Mouse (Mus musculus): ENCODE measurements at regions not wholly inside any gene's neighbourhood (a gene's known extent, or its start where the extent isn't known, plus 50 kb on each side); places are given as distances from the start of the nearest gene placed in this dataset.
A peak's percentile ranks its signal among the peaks of the same experiment; 100 is the strongest.

DNA sequence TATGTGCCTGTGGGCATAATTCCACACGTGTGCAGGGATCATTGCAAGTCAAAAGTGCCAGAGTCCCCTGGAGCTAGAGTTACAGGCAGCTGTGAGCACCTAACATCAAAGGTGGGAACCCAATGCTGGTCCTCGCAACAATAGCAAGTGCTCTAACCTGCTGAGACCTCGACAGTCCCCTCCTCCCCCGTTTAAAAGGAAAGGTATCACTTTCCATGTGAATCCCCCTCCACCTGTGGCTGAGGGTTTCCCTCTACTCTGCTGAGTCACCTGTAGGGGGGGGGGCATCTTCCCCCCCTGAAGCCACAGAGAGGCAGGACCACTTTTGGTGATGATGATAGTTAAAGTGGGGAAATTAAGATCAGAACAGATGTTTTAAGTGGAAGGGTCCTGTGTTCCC lies 133.4 kb upstream of the Foxn2 start:
- no peak for DNase-seq (ENCODE audit: low read depth, low spot score)

DNA sequence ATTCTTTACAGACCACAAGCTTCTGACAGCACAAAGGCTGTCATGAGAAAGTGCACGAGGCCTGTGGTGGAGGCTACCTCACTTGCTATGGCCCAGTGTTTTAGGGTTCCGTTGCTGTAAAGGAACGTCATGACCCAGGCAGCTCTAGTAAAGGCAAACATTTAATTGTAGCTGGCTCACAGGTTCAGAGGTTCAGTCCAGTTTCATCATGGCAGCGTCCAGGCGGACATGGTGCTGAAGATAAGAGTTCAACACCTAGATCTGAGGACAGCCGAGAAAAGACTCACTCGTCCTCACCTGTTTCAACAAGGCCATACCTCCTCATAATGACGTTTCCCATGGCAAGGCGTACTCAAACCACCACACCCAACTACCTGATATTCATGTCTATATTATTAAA lies 132.7 kb upstream of the Foxn2 start:
- DNase-seq (ENCODE audit: low read depth, low spot score) = no peak

DNA sequence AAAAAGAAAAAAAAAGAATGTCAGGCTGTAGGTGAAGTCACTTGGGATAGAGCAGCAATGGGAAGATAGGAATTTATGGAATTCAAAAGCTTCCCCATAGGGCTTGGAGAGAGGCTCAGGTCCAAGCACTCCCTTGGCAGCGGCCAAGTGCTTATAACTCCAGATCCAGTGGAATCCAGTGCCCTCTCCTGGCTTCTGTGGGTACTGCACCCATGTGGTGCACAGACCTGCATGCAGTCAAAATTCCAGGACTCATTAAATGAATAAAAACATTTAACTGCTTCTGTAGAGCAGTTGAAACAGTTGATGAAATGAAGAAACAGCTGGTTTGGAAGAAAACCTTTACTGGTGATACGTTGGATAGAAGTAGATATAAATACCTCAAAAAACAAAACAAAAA lies 127.6 kb upstream of the Foxn2 start:
- DNase-seq (ENCODE audit: low read depth, low spot score) = no peak

DNA sequence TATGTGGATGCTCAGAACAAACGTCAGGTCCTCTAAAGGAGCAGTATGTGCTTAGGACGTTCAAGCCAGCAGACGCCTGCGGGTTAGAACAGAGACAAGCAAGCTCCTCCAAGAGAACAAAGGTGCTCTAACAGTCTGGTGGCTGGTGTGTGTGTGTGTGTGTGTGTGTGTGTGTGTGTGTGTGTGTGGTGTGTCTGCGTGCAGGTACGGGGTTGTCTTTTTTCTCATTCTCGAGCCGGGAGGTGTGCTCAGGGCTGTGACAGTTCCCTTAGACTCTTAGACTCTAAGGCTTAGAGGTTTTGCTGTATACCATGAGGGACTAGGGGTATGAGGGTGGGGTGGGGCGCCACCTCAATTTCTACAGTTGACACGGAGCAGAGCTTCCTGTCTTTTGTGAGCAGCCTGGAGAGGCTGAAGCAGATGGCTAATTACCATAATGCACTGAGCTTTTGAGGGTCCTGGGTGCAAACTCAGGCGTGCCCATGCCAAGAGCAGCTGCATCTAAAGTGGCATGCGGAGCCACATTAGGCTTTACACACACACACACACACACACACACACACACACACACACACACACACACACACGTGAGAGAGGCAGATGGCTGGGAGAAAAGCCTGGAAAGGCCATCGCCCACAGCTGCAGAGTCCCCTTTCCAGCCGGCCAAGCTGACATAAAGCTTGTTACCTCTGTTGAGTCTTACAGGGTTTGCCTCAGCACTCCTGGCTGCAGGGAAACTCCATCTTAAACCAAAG lies 124.1 kb upstream of the Foxn2 start:
- DNase-seq (ENCODE audit: low read depth, low spot score) = no peak

DNA sequence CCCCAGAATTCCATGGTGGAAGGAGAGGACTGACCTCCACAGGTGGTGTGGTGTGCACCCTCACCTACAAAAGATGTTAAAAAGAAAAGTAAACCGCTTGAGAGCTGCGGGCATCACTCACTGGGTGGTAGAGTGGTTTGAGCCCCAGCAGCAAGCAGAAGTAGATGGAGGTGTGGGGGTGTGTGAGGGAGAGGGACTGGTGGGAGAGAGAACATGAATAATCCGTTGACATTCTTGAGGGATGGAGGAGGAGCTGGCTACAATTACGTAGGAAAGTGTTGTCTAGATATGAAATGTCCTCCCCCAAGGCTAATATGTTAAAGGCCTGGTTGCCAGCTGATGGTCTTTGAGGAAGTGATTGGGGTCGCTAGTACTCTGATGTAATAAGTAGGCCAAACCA lies 123.2 kb upstream of the Foxn2 start:
- no peak for DNase-seq (ENCODE audit: low read depth, low spot score)

DNA sequence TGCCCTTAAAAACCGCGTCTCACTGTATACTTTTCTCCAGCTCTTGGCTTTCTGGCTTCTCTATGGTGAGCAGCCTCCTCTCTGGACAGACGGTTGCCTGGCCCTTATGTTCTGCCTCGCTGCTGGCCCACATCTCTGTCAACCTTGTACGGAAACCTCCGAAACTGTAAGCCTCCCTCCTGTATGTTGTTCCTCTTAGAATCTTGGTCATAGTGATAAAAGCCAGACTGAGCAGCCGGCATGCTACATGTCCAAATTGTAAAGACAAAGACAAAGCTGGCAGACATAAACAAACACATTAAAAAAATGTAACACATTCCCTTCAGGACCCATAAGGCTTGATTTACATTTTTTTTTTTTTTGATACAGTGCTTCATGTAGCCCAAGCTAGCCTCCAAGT lies 122.7 kb upstream of the Foxn2 start:
- no peak for DNase-seq (ENCODE audit: low read depth, low spot score)

DNA sequence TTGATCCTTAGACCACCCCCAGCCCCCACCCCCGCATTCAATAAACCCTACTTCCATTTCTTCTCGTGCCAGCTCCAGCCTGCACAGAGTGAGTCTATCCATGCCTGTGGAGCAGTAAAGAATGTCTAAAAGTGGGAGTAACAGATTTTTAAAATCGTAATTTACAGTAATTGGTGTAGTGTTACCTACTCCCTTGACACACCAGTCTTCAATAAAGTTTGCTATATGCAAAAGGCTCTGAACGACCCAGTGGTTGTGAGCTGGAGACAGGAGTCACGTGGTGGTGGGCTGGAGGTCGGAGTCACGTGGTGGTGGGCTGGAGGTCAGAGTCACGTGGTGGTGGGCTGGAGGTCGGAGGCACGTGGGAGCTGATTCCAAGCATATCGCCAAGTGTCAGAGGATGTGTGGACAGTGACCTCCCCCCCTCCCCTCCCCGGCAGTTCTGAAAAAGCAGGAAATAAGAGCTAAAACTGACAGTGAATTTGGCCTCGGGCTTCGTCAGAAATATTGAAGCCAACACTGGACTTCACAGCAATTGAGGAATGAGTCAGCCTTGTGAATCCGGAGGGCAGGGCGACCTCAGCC lies 122.2 kb upstream of the Foxn2 start:
- DNase-seq (ENCODE audit: low read depth, low spot score) = no peak

DNA sequence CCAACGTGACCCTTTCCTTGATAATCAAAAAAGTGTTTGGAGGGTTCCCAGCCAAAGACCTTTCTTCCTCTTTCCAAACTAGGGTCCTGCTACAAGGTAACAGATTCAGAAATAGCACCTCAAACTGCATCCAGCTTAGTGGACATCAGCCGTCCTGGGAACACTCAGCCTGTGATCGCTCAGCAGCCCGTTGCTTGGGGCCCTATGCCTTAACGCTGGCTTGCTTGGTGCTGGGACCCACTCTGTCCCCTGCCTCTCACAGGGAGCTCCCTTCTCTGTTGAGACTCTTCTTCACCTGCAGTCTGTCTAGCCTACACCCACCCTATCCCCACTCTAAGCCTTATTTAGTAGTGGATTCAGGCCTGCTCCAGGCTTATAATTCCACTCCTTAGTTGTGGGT lies 121.6 kb upstream of the Foxn2 start:
- no peak for DNase-seq (ENCODE audit: low read depth, low spot score)

DNA sequence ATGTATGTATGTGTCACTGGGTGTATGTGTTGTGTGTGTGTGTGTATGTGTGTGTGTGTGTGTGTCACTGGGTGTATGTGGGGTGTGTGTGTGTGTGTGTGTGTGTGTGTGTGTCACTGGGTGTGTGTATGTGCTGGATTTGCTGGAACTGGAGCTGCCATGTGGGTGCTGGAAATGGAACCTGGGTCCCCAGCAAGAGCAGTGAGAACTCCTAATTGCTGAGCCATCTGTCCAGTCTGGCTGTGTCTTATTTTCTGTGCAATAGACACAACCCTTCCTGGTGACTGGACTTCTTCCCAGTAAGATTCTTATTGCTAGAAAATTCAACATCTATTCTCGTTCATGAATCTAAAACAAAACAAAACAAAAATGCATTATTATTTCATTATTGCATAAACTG lies 119.8 kb upstream of the Foxn2 start:
- peak; percentile 31 for DNase-seq (ENCODE audit: low read depth, low spot score)

DNA sequence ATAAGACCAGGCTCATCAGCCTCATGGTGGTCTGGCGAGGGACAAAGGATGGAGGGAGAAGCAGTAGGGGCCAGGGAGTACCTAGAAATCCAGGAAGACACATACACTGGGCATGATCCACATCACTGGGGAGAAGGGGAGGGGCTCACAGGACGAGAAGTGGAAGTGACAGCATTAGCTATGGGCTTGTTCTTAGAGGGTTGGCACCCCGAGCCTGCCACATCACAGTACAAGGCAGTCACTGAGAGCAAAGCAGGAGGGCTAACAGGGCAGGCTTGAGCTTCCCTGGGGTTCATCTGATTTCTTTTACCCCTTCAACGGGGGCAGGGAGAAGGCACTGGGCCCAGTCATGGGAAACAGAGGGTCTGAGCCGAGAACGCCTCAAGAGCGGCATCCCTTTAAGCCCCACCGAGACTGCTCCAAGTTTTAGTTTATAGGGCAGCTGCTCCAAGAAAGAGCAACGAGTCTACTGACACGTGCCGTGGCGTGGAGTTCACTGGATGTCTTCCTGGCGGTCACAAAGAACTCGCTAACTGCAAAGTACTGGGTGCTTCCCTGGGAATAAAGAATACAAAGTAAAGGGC lies 115.1 kb upstream of the Foxn2 start:
- no peak for DNase-seq (ENCODE audit: low read depth, low spot score)

DNA sequence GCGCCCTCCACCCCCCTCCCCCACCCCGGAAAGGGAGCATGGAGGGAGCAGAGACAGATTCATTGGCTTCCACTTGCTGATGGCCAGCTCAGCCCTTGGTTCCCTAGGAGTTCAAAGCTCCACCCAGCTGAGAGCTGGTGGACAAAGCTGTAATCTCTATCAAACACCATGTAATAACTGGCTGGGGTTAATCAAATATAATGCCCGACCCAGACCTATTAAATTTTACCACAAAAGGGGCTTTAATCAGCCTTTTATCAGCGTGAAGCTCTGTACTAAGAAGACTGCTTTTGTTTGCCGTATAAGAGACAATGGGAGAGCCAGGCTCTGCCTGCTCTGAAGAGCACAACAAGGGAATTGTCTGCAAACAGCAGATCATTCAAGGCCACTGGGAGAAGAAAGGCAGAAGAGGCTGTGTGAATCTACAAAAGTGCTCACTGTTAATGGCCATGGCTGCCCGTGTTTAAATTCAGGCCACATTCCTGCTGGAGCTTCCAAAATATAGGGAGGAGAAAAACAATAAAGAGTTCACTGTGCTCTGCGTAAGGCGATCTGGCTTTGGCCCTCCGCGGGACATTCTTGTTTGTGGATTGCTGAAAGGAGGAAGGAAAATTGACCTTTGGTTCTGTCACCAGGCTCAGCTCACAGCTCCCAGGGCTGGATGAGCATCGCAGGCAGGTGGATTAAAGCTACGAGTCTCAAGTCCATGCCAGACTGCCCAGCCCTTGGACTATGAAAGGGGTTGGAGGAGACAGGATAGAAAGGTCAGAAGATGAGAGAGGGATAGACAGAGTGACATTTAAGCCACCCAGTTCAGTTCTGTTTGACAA lies 114.4 kb upstream of the Foxn2 start:
- DNase-seq (ENCODE audit: low read depth, low spot score) = peak; percentile 89

DNA sequence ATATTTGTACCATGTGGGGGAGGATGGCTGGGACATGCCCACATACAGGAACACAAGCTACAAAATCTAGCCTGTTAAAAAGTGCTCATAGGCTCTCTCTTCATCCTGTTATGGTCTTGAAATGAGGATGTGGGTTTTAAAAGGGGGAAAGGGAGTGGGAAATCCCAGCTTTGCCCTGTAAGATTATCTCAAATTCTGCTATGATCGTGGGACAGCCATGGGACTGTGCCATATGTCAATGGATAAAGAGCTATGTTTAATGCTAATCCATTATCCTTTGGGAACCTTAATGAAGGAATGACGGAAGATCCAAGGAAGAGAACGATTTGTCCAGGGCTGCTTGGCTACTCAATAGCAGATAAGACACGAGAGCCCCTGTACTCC lies 113.8 kb upstream of the Foxn2 start:
- DNase-seq (ENCODE audit: low read depth, low spot score) = no peak

DNA sequence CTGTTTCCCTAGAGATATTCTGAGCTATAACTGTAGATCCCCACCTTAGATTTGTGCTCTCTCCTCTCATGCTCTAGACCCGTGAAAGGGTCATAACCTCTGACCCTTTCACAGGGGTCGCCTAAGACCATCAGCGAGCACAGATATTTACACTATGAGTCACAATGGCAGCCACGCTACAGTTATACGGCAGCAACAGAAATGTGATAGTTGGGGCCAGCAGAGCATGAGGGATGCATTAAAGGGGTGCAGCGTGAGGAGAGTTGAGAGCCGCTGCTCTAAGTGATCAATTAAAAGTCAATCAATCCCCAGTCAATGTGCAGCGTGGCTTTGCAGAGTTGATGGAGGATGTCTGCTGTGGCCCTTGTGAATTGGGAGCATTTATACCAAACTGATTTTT lies 112.7 kb upstream of the Foxn2 start:
- DNase-seq (ENCODE audit: low read depth, low spot score) = no peak

DNA sequence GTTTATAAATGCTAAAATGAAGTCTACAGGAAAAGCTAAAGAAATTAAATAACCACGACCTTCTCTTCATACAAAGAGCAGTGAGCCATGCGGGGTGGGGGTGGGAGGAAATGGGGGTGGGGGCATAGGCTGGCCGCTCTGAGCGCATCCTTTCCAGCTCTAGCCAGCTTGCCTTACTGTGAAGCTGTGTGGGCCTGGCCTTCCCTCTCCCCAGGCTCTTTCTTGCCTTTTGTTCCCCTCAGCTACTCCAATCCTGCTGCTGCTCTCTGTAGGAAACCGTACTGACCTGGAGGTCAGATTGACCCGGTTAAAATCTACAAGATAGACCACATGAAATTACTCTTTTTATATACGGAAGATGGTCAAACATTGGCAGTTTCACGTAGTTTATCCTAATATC lies 111.7 kb upstream of the Foxn2 start:
- no peak for DNase-seq (ENCODE audit: low read depth, low spot score)

DNA sequence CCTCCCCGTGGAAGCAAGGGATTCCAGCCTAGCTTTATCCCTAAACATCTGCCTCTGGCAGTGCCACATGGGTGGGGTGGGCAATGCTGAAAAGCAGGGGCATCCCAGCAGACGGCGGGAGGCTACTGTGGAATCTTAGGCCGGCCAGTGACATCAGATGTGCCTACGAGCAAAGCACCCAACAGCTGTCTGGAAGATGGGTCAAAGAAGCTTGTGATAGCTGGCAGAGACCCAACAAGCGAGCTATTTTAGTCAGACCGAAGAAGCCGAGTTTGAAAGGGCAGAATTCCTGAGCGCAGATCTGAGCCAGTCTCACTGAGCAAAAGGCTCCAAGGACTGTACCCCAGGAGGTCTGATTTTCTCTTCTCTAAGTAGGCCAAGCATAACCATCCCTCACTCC lies 110.8 kb upstream of the Foxn2 start:
- peak; percentile 46 for DNase-seq (ENCODE audit: low read depth, low spot score)

DNA sequence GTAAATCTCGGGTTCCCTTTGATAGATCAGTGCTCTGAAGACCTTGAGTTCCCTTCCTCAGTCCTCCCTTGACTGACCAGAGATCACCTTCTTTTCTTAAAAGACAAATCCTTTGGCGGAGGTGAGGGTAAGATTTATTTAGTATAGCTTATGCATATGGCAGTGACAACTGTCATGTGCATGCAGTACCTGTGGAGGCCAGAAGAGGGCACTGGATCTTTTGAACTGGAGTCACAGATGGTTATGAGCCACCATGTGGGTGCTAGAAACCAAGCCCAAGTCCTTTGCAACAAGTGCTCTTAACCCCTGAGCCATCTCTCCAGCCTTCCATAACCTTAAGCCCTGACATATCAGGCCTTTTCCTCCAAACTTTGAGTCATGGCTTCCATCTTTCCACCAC lies 110.4 kb upstream of the Foxn2 start:
- no peak for DNase-seq (ENCODE audit: low read depth, low spot score)

DNA sequence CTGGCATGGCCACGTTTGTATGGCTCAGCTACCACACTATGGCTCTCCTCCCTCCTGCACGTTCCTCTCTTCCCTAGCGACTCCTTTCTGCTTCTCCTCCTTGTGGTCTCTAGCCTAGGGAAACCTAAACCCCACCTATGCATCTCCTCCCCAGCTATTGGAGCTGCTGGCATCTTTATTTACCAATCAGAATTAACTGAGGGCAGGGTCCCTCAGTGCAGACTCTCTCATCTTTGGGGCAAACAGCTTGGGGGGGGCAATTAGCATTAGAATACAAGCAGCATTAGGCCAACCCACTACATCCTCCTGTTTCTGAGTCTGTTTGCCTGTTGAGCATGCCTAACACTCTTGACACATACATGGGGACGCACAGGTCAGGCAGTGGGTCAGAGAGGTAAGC lies 106.7 kb upstream of the Foxn2 start:
- DNase-seq (ENCODE audit: low read depth, low spot score) = no peak

DNA sequence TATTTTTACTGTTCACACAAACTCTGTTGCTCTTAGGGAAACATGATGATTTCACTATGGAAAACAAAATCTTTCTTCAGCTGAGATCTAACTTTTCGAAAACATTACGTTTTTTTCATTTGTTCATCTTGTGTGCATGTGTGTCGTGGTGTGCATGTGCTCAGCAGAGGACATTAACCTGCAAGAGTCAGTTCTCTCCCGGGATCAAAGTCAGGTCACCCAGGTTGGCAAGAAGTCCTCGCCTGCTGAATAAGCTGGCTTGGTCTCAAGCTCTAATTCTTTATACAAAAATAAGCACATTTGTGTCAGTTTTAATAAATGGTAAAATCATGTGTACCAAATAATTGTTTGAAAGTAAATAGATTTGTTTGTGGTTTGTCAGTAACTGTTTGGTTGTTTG lies 105.2 kb upstream of the Foxn2 start:
- DNase-seq (ENCODE audit: low read depth, low spot score) = no peak

DNA sequence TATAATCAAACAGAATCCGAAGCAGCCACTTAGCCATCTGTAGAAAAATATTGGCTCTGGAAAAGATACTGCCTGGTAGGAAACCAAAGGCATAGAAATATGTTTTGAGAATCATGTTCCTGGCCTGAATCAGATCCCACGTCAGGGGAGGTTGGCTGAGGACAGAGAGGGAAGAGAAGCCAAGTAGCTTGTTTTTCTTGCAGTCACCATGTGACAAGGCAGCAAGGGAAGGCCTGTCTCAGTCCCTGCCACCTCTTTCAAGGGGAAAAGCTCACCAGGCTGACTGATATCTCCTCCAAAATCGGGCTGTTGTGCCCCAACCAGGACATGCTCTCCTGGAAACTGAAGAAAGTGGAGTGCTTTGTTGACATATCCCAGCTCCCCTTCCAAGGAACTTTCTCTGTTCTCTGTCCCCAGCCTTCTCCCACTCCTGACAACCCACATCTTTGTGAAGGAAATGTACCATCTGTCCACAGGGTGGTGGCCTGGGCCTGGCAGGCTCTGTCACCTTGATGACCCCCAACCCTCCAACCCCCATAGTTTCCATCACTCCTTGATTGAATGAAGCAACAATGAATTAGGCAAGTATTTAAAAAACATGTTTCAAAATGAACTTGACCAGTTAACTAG lies 104.3 kb upstream of the Foxn2 start:
- peak; percentile 49 for DNase-seq (ENCODE audit: low read depth, low spot score)

DNA sequence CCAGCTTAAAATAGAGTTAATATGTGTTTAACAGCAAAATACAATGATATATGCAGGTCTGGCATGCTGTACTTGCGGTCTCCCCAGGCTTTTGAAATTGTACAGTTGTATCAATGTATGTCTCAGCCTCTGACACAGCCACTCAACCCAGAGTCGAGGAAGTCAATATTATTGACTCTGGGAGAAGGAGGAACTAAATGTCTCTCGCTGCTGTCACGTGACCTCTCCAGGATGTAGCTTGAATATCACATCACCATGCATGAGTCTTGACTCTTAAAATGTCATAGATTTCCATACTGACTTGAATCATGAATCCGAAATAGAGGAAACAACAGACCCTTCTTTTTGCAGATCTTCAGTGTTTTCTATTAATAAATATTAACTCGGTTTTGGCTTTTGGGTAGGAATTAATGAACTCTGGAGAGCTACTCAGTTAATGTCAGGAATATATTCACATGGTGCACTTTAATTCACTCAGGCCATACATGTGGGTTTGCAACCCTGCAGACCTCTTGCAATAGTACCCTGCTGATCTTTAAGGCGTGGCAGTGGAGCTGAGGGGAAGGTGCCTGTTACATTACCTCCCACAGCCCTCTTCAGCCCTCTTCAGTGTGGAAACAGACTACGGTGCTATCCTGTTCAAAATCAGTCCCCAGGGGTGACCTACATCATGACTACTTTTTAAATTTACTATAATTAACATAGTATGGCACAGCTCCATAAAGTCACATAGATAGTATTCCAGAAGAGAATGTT lies 102.7 kb upstream of the Foxn2 start:
- no peak for DNase-seq (ENCODE audit: low read depth, low spot score)

DNA sequence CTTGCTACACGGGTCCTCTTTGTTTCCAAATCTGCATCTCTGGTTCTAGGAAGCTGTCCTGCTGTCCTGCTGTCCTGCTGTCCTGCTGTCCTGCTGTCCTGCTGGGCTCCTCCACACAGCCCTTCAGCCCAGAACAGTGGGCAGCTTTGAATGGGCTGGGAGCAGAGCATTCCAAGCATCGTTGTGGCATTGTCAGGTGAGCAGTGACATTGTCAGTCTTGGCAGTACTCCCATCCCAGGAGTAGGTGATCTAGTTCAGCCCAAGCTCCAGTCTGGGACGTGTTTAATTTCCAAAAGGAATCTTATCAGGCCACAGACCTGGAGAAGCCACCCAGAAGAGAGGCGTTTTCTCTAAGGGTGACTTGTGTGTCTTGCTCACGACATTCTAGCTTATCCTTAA lies 99.4 kb upstream of the Foxn2 start:
- DNase-seq (ENCODE audit: low read depth, low spot score) = no peak
